Mouse (Mus musculus) kidney, adult 8-10 months (tissue): Measurements from ENCODE around the gene Usf1.
A peak's percentile ranks its signal among the peaks of the same experiment; 100 is the strongest.

Experiments
- DNase-seq, 2 experiments: peaks; one replicate each; pipeline ENCODE4 v3.0.0; 2022

The Usf1 gene

GRCm38 (mm10) chr1:171410947-171411484 is at the start of gene Usf1:
Gene Usf1 (plus strand): TSS chr1:171411313.
- peak; percentile 94 to 95 for DNase-seq

DNA sequence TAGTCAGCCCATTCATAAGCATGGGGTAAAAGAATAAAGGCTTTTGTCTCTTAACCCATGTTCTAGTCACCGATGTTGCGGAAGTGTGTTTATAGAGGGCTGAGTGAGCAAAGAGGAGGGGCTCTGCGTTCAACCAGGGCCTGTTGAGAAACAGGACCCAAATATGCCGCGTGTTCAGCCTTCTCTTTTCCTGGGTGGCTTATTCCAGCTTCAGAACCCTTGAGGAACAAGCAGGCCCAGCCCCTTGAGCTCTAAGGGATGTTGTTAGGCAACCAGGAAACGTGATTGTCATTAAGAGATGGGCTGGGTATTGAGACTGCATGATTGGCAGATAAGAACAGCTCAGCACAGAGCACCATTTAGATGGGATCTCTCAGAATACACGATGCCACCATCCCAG is 45.2 kb upstream of the Usf1 start:
- no peak for DNase-seq

GRCm38 (mm10) chr1:171369845-171370556 is 41.1 kb upstream of the Usf1 start, which contains the start of gene Nectin4:
Gene Nectin4 (plus strand): TSS chr1:171370099.
- peak in 1 of 2 experiments; percentile 28 for DNase-seq

DNA sequence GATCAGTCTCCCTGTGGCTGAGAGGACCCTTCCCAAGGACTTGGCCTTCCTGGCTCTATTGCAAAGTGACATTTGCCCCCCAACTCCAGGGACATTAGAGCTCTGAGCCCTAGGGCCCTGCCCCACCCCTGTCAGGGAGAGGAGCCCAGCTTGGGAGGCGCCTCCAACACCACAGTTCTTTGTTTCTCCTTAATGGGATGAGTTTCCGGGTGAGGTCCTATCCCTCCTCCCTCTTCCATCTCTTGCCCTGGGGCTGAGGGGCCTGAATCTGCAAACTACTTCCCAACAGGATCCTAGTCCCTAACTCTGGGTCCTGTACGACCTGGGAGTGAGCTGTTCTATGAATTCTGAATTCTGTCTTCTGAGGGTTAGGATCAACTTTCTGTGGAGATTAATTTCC is 38.2 kb upstream of the Usf1 start:
- DNase-seq: no peak

GRCm38 (mm10) chr1:171373946-171374345 is 37.2 kb upstream of the Usf1 start:
- DNase-seq: no peak

GRCm38 (mm10) chr1:171375646-171376097 is 35.4 kb upstream of the Usf1 start:
- no peak for DNase-seq

DNA sequence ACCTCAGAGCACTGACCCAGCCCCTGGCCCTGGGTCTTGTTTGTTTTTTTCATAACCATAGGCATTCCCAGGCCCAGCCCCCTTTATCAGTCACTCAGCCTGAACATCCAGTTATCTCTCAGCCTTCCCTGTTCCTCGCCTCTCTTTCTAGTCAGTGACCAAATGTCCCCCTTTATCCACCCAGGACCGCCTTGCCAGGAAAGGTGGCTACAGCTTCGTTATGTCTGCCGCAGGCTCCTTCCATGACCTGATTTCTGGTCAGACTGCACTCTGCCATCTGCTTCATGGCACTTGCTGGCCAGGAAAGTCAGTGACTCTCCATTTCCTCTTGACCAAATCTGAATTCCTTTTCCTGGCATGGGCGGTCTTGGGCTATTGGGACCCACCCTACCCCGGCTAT is 32.8 kb upstream of the Usf1 start:
- DNase-seq: no peak

DNA sequence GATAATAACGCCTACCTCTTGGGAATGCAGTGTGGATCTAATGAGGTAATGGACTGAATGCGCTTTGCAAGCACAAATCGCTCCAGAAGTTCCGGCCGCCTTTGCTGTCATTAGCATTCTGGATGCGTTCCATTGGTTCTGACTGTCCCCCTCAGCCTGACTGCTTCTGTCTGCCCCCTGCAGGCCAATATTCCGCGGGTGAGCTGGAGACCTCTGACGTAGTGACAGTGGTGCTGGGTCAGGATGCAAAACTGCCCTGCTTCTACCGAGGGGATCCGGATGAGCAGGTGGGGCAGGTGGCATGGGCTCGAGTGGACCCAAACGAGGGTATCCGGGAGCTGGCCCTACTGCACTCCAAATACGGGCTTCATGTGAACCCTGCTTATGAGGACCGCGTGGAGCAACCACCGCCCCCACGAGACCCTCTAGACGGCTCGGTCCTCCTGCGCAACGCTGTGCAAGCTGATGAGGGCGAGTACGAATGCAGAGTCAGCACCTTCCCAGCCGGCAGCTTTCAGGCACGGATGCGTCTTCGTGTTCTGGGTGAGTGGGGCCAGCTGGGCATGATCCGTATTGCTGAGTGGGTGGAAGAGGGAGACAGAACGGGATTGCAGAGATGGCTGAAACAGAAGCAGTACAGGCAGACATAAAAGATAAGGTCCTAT is 31.0 kb upstream of the Usf1 start:
- DNase-seq: peak; percentile 55 to 75

DNA sequence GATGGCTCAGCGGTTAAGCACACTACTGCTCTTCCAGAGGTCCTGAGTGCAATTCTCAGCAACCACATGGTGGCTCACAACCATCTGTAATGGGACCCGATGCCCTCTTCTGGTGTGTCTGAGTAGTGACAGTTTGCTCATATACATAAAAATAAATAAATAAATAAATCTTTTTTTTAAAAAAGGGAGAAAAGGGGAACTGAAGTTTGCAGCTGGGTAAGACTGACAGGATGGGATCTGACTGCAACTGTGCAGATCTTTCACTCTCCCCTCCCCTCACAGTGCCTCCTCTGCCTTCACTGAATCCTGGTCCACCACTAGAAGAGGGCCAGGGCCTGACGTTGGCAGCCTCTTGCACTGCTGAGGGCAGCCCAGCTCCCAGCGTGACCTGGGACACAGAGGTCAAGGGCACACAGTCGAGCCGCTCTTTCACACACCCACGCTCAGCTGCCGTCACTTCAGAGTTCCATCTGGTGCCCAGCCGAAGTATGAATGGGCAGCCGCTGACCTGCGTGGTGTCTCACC is 29.0 kb upstream of the Usf1 start:
- DNase-seq: no peak

- no peak for DNase-seq
These were observed 26.8 kb upstream of the Usf1 start for GRCm38 (mm10) chr1:171384361-171384760.

DNA sequence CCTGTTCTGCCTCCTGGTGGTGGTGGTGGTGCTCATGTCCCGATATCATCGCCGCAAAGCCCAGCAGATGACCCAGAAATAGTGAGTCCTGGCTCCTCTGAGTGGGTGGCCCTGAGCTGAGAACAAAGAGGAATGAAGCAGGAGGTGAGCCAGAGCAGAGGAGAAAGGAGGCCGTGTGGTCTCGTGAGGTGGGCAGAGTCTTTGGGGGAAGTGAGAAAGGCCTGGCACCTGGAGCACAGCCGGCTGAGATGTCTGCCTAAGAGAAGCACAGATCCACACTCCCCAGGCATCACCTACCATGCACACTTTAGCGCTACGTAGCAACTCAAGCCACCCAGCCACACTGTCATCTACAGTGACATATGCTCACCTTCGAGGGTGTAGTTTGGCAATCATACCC is 25.9 kb upstream of the Usf1 start:
- DNase-seq: no peak

DNA sequence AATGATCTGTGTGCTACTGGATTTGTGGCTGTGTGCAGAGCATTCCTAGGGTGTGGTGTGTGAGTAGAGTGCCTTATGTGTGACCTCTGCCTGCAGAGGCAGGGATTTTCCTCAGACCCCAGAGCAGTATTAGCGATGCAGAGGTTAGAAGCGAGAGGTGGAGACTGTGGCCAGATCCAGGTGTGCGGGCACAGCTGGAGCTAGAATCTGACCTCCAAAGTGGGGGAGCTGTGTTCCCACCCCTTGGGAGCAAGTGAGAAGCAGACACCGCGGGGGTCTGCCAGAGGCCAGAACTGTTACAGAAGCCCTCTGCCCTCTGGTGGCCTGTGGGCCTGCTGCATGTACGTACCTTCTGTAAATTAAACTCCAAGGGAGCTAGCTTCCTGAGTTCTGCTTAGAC is 24.0 kb upstream of the Usf1 start:
- DNase-seq: no peak

DNA sequence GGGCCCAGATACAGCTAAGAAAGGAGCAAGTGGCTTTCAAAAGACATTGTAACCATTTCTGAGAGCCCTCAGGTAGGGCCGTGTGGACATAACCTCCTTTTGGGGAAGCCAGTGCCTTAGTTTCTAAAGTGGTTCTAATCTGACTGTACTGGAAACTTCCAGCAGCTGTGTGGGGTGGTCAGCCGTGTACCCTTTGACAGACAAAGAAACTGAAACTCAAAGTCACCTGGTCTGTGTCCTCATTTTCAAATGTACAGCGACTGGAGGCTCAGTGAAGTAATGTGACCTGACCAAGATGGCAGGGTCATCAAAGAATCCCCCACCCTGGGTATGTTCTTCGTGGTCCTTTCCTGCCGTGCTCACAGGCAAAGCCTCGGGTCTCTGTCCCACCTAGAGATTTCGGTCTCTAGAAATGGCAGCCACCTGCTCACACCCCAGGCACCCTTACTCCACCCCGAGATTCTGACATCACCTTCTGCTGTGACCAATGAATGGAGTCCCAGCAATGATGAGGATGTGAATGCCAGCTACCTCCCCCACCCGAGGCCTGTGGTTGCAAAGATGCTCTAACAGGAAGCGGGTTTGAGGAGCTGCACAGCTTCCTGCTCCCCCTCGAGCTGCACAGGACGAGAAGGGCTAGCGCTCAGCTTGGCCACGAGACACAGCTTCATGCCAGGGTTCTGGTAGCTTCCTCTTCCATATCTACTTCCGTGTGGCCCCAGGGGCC is 22.6 kb upstream of the Usf1 start, which contains the start of gene Arhgap30:
TSS of gene Arhgap30 (plus strand) at position 579 of the 727 bp plus-strand sequence.
- peak in 1 of 2 experiments; percentile 26 for DNase-seq

DNA sequence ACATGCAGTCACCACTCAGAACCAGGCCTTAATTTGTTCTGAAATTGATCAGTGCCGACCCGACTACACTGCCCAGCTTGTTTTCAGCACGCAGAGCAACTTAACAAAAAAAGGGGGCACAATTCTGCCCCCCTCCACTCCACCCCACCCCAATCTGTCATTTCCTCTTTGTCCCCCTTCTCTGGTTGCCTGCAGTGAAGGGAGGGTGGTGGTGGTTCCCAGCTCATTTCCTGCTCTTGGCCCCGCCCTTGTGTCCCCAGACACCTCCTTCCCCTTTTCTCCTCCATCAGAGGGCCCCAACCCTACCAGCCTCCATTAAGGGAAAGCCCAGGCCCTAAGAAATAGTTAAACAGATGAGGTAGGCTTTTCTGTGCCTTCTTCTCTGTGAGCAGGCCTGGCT is 21.0 kb upstream of the Usf1 start:
- no peak for DNase-seq

- no peak for DNase-seq
These were observed 9.3 kb upstream of the Usf1 start for GRCm38 (mm10) chr1:171401821-171402220.

GRCm38 (mm10) chr1:171402991-171403390 is 8.1 kb upstream of the Usf1 start:
- DNase-seq: no peak

GRCm38 (mm10) chr1:171407263-171407662 is 3.9 kb upstream of the Usf1 start:
- DNase-seq: no peak

DNA sequence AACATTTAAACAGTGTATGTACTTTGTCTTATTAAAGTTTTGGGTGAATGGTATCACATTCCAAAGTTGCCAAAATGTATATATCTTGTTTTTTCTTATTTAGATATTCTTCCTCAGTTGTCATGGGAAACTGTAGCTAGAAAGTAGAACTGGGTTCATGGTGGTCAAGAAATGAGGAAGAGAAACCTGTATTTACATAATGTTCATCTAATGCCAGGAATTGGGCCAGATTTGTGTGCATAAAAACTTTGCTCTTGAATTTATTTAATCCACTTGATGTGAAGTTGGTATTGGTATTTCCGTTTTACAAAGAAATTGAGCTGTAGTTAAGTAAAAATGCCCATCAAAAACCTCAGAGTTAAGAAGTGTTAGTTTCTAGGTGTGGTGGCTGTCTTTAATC is 882 bp upstream of the Usf1 start:
- no peak for DNase-seq

DNA sequence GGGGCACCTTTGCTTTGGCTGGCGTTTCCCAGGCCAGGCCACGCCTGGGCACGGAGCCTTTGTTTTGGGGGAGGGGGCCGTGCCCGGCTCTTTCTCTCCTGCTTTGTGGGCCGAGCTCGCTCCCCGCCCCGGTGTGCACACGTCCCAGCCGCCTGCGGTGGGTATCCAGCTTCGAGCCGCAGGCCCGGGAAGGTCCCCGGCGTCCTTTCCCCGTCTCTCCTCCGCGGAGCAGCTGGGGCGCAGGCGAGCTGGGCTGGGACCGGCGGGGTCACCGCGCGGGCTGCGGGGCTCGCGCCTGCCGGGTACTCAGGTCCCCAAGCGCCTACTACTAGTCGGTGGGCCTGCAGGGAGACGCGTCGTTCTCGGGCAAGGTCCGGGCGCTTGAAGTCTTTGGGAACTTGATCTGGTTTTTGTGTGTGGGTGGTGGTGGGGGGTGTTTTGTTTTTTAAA is 404 bp downstream of the Usf1 start:
- no peak for DNase-seq

GRCm38 (mm10) chr1:171412001-171412441 is 908 bp downstream of the Usf1 start:
- DNase-seq: peak in 1 of 2 experiments; percentile 24

DNA sequence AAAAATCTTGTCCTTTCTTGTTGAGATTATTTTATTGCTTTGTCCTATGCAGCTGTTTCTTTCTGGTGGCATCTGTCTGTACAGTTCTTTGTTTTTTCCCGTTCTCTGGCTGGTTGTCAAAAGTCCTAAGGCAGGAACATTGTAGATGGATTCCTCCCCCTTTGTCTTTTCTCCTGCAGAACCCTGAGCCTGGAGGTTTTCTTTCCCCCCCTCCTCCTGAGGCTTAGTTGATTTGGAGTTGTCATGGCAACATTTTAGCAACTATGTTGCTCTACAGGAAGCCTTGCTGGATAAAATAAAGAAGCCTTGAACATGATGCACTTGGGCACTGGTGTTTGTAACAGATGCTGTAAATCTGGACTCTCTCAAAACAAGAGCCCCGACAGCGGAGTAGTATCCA is 1.3 kb downstream of the Usf1 start:
- DNase-seq: no peak

- no peak for DNase-seq
These were observed 2.5 kb downstream of the Usf1 start for GRCm38 (mm10) chr1:171413608-171414007.

DNA sequence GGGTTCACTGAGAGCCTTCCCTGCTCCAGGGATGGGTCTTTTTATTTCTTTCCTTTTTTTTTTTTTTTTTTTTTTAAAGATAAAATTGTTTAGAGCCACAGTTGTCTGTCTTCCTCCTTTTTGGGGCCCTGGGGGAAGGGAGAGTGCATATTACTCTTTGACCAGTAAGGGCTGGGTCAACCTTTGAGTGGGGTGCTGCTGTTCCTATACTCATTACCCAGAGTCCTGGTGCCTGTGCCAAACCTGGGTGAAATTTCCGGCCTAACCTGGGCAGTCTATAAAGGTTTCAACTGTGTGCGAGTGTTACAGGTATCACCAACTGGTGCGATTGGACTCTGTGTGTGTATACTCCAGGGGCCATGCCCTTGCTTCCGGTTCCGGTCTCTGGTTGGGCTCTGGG is 7.5 kb downstream of the Usf1 start, which contains the start of gene Tstd1:
TSS of gene Tstd1 (plus strand) at position 213 of the 400 bp plus-strand sequence.
- peak; percentile 85 to 87 for DNase-seq
